Mouse (Mus musculus): ENCODE measurements at regions not wholly inside any gene's neighbourhood (a gene's known extent, or its start where the extent isn't known, plus 50 kb on each side); places are given as distances from the start of the nearest gene placed in this dataset.
"Not testable (repeated sequence)": the region's sequence is repeated elsewhere in the genome, so short reads cannot be mapped to it uniquely, and the experiment has no call there.

DNA sequence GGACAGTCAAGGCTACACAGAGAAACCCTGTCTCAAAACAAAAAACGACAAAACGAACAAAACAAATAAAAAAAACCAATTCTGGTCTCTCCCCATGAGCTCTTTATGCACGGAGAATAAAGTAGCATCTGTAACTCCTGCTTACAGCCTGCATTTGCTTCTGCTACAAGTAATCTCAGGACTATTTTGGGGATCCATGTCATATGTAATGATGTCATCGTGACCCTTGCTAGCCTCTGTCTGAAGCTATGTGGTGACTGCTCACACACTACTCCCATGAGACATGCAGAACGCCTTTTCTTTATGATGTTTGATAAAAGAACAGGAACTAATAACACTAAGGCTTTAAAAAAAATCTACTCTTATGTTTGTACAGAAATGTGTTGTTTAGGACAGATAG is 448.0 kb downstream of the Cbln4 start:
- DNase-seq (ENCODE audit: low spot score in 2 of 2), result no peak

DNA sequence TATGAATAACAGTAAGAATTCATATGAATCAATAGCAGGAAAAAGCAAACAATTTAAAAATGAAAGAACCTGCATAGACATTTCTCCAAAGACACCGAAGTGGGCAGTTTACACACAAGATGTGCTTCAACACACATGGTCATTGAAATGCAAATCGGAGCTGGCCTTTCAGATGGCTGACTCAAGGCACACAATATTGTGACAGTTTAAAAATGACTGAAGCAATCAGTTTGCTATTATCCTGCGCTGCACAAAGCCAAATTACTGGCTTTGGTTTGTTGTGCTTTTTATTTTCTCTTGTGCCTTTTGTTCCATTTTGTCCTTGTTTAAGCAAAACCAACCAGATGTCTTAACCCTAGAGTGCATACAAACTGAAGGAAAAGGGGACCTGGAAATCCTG is 449.4 kb downstream of the Cbln4 start:
- DNase-seq (ENCODE audit: low spot score in 2 of 2), result no peak

DNA sequence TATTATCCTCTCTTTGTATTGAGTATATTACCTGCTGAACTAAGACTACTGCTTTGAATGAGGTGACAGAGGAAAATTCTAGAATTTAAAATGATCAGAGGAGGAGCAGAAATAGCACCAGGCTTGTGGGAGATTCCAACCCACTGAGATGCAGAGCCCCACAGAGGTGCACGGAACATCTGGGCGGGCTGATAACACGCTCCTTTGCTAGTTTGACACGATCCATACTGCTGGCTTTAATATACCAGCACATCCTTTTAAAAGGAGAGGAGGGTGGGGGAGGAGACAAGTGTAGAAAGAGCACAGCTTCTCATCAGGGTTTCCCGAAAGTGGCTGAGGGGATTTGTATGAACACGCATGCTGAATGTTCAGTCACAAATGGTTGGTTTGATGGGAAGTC is 451.0 kb downstream of the Cbln4 start:
- no peak for DNase-seq (ENCODE audit: low spot score in 2 of 2)

DNA sequence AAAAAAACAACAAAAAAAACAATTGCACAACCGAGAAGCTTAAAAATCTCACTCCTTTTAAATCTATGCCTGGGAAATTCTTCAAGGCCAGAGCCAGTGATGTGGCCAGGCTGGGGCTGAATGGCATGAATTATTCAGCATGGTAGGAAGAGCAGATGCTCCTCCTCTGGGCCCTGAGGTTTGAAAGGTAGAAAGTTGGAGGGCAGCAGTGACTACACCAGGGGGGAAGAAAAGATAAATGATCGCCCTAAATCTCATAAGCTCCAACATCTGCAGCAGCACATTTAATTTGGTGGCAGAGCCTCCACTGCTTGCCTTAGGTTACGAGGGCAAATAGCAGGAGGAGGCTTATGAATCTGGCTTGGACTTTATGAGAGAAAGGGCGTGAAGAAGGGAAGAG is 455.1 kb downstream of the Cbln4 start:
- DNase-seq (ENCODE audit: low spot score in 2 of 2), result no peak

DNA sequence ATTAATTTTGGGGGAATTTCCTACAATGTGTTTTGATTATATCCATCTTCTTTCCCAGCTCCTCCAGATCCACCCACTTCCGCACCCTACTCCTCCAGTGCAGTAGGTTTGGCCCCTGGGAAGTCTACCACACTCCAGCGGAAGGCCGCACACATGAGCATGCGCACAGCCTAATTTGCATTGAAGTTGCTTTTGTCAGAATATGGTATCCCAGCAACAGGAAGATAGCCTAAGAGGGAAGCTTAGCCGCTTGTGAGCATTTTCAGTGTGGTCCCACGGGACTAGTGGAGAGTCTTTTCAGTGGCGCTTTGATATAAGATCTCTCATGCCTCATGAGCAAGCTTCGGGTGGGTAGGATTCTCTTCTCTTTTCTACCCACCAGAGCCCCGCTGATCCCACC is 455.6 kb downstream of the Cbln4 start:
- peak in 1 of 2 experiments; percentile 19 for DNase-seq (ENCODE audit: low spot score in 2 of 2)

DNA sequence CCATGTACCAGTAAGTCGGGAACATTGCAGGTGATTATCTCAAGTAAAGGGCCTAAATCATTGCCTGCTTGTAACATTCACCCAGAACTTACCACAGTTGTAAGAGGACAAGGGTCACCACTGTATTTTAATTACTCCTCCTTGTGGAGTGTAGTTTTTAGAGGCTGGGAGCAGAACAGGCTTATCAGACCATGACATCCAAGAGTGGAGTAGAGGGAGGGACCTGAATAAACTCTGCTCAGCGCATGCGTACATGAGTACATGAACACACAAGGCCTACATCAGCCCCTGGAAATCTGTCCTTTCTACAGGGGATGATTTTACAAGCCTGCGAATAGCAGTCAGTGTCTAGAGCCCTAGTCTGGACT is 456.4 kb downstream of the Cbln4 start:
- DNase-seq (ENCODE audit: low spot score in 2 of 2), result no peak

DNA sequence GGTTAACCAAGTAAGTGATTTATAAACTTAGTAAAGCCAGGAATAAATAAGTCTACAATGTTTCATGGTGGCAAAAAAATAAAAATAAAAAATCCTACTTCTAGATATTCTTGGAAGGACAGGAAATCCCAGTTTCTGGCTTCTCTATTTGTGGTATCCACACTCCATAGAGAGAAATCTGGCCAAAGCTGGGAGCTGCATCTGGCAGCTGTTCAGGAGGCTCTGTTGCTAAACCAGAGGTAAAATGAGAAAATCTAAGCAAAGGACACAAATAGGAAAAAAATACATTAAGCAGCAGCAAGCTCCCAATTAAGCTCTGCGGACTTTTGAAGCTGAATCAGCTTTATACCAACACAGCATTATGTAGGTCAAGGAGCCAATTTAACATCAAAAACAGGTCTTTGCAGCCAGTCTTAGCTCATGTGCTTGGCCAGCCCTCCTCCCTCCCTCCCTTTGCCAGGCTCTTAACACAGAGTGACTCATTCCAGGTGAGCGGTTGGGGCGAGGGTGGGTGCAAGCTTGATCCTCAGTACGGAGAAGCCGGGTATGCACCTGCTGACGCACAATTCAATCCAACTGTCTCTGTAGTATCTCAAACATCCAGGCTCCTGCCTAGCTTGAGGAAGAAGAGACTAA is 456.9 kb downstream of the Cbln4 start:
- DNase-seq (ENCODE audit: low spot score in 2 of 2), result peak; percentile 37 to 44

DNA sequence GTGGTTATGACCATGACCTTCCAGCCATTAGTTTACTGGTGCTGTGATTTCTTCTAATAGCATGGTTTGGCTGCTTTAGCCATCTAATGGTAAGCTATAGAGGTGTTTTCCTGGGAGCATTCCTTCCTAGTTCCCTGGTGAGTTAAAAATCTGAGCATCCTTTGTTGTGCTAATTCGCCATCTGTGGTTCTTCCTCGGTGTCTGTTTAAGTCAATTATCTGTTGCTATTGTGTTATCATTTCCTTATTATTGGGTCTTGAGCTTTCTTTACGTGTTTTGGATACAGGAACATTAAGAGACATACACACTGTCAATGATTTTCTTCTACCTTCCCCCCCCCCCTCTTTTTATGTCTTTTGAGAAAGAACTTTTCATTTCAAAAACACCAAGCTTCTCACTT is 468.9 kb downstream of the Cbln4 start:
- DNase-seq (ENCODE audit: low spot score in 2 of 2), result no peak

DNA sequence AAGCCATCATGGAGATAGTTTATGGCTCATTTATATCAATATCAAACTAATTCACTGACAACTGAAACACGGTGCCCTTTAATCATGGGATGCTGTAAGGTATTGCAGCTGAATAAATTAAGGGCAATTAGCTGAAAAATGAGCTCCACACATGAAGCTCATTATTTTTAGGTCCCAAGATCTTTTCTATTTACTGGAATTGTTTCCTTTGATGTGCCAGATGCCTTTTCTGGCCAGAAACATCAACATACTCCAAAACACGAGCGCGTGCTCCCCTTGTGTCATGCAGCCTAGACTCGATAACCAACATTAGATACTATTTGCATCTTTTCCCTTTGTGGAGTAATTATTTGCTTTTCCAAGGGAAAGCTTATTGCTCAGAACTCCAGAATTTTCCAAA is 480.6 kb downstream of the Cbln4 start:
- DNase-seq (ENCODE audit: low spot score in 2 of 2), result no peak

DNA sequence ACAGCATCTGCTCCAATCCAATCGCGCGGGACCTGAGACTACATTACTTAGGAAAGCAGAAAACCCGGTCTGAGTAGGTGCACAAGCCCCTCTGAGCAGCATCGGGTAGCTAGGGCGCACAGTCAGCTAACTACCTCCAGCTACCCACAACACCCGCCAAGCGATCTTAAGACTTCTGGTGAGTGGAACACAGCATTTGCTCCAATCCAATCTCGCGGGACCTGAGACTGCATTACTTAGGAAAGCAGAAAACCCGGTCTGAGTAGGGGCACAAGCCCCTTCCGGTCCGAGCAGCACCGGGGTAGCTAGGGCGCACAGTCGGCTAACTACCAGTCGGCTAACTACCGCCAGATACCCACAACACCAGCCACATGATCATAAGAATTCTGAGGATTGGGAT is 500.5 kb downstream of the Cbln4 start:
- DNase-seq (ENCODE audit: low spot score in 2 of 2), result not testable (repeated sequence)

DNA sequence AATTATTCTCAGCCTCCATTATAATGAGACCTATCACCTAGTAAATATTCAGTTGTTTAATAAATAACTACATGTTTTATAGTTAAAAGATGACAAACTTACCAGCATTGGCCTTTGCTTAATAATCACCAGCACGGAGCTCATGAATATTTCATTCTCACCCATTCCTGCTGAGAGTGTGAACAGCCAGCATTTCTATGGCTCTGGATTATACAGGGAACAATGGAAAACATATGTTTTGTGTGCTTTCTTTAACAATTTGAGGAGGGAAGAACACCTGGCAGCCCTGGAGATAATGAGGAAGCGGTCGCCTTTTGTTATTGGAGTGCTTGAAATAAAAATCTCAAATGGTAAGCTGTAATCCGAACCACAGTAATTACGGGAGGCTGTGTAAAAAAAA is 528.4 kb downstream of the Cbln4 start:
- no peak for DNase-seq (ENCODE audit: low spot score in 2 of 2)

DNA sequence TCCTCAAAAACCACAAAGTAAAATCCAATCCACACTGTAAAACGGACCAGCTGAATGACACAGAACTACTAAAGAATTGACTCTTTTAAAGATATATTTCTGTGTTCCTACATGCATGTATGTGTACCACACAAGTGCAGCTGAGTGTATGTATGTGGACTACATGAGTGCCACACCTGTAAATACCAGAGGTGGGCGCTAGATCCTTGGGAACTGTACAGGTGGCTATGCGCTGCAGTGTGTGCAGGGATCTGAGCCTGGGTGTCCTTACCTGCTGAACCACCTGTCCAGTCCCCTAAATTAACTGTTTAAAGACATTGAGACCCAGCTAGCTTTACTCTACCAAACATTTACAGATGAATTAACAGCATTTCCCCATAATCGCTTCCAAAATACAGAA is 546.6 kb downstream of the Cbln4 start:
- no peak for DNase-seq (ENCODE audit: low spot score in 2 of 2)

DNA sequence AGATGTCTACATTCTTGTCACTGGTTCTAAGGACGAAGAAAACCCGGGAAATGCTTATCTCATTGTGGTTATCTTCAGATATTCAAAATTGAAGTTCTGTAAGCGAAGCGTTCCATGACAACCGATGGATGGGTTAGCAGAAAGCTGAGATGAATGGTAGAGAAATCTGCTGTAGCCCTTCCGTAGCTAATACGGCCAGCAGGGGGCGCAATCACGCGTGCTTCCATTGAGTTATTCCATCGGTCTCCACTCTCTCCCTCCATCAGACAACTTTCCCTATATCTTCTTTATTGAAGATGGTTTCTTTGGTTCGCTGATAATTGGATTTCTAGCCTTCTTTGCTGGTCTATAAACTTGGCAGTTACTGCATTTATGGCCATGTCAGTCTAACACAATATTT is 549.5 kb downstream of the Cbln4 start:
- peak; percentile 59 to 83 for DNase-seq (ENCODE audit: low spot score in 2 of 2)

DNA sequence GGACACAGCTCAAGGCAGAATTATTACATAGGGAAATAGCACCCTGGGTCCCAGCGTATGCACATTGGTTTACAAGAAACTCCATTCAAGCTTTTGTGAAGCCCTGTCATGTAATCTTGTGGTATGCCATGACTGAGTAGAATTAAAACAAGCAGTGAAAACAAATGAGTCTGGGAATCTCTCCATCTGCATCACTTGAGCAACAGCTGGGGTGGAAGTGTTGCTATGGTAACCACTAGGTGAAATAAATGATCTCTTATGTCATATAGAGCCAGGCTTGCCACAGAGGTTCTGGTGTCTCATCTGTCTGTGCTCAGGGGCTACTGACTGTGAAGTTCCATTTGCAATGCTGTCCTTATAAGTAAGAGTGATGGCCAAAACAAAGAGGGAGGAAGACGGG is 556.0 kb downstream of the Cbln4 start:
- peak in 1 of 2 experiments; percentile 2 for DNase-seq (ENCODE audit: low spot score in 2 of 2)

DNA sequence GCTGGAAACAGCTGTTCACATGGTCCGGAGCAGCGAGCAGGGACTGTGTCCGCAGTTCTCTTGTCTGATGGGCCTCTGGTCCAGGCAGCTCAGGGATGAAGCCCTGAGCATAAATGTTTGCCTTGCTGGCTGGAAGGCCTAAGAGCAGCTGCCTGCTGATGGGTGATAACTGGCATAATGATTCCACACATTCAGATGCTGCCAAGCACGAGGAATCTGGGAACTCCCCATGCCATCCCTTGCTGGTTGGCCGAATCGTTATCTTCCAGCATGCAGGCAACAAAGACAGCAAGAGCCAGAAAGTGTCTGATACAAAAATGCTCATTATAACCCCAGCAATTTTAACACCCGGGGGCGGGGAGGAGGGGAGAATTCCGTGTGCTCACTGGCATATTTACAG is 590.0 kb downstream of the Cbln4 start:
- DNase-seq (ENCODE audit: low spot score in 2 of 2), result peak in 1 of 2 experiments; percentile 5

DNA sequence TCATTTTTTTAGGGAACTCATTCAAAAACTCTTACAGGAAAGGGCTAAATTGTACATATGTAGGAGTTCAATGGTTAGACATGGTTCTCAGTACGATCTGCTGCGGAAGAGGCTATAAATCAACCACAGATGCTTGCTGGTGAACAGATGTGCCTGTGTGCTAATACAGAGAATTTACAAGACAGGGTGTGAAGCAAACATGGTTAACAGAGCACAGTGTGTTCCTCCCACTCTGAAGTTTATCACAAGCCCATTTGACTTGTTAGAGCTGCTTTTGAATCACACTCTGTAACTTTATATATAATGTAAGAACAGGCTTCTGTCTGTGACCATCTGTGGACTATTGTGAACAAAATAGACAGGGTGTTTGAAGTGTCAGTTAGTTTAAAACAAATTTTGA is 637.2 kb downstream of the Cbln4 start:
- no peak for DNase-seq (ENCODE audit: low spot score in 2 of 2)

DNA sequence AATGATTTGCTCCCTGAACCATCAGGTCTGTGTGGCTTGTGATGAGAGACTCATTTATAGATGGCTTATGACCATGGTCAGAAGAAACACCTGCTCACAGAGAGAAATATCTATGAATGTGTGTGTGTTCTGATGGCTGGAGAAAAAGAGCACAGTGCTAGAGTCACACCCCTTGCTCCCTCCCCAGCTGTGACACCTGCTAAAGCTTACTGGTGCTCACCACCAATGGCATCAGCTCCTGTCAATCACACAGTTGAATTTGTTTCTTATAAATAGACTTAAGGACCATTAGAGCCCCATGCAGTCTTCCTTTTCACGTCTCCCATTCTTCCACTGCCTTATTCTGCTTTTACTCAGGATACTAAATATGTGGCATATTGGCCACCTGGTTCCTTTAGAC is 654.3 kb downstream of the Cbln4 start:
- no peak for DNase-seq (ENCODE audit: low spot score in 2 of 2)

DNA sequence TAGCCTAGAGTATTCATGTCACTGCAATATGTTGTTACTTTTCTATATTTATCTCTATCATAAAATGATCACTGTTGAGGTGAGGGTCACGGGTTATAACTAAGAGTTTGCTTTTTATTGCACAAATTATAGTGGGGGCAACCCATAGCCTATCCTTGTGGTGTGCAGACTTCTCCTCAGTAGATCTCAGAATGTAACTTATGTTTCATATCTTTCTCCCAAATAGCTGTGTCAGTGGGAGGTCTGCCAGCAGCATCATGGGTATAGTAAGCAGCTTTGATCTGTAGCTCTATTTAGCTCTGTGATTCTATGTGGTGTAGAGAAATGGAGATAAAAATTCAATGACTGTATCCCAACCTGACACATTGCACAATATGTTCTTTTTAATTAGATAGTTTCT is 641.9 kb downstream of the Dok5 start:
- DNase-seq (ENCODE audit: low spot score in 2 of 2), result peak; percentile 12 to 20

DNA sequence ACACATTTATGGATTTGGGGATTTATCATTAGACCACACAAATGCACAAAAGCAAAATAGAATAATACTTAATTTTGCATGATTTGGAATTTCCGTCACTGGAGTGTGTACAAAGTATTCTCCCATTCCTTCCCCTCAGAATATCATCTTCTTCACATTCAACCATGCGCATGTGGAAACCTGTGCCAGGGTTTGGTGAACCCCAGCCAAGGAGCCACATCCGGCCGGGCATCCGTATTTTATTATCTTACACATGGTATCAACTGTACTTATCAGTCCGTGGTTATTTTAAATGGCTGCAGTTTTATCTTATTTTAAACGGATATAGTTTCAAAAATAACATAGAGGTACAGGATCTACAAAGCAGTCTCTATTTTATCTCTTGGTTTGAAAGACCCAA is 641.4 kb downstream of the Dok5 start:
- DNase-seq (ENCODE audit: low spot score in 2 of 2), result no peak

DNA sequence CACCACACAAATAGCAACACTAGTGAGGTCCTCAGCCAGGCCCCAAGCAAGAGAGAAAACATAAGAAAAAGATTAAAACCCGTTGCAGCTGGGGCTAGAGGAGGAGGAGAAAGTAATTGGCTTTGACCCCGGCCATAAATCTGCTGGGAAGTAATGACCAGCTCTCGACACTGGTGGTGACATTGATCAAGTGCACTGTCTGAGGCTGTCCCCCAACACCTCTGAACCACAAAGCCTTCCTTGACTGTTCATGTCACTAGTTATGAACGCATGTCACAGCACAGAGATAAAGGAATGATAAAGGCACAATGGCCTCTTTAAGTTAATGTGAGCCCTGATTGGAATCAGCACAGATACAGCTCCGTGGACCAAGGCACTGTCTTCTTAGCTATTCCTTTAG is 640.1 kb downstream of the Dok5 start:
- no peak for DNase-seq (ENCODE audit: low spot score in 2 of 2)

DNA sequence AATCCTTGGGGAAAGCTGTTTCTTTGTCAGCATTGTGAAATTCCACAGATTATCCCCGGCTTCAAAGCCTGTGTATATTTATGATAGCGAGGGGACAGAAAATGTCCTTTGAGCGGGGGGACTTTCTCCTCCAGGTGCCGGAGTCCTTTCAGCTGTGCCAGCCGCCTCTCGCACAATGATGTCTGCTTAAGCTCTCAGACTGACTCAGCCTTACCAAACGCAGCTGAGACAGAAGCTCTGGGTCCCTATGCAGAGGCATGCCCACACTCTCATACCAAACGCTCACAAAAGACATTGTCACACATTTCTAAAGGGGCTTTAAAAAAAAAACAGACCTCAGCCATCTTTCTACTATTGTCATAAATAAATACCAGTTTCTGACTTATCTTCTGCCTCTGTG is 633.9 kb downstream of the Dok5 start:
- no peak for DNase-seq (ENCODE audit: low spot score in 2 of 2)

DNA sequence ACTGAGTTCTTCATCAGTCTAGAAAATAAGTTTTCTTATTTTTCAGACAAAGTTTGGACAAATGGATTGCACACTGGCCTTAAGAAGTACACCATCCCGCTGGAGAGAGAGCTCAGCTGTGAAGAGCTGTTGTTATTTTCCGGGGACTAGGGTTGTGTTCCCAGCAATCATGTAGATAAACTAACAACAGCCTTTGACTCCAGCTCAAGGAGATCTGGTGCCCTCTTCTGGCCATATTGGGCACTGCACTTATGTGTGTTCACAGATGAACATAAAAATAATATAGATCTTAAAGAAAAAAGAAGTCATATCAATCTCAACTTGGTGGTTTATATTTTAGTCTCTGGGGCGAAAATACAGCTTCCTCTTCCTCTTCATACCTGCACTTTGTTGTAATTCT is 633.0 kb downstream of the Dok5 start:
- DNase-seq (ENCODE audit: low spot score in 2 of 2), result no peak

DNA sequence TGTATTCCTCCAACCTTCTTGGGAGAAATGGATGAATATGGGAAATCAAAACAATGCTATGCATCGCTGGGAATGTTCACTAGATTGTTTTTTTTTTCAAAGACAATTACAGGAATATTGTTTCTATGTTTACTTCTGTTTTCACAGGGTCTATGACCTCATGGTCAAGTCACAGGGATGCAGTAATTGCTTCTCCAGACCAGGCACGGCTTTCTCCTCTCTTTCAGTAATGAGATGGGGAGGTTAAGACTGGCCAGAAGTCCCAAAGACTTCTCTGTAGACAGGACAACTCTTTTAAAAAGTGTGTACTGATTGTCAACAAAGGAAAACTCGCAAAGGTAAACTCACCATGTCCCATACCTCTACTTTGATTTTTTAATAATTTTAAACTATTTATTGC is 631.8 kb downstream of the Dok5 start:
- DNase-seq (ENCODE audit: low spot score in 2 of 2), result no peak
